Mouse (Mus musculus) subcutaneous adipose tissue, adult 2 months (tissue): ENCODE results near the gene Myo1g. TPM values are rescaled to one million over a fixed set of nuclear protein-coding genes. Genes with fewer than 3 reads are reported as not detected.

ENCODE experiments used
- polyA plus RNA-seq: library from polyadenylated mRNA; depleted of rRNA; stranded (reverse); fragments of >200 nt; gene quantifications from 2 replicates; pipeline ENCODE4 v1.2.3, GENCODE M21; 2012; ENCODE audit warnings: low replicate concordance; rRNA removed

The Myo1g gene
- polyA plus RNA-seq = 18.7 and 21.1 TPM in 2 replicates

DNA sequence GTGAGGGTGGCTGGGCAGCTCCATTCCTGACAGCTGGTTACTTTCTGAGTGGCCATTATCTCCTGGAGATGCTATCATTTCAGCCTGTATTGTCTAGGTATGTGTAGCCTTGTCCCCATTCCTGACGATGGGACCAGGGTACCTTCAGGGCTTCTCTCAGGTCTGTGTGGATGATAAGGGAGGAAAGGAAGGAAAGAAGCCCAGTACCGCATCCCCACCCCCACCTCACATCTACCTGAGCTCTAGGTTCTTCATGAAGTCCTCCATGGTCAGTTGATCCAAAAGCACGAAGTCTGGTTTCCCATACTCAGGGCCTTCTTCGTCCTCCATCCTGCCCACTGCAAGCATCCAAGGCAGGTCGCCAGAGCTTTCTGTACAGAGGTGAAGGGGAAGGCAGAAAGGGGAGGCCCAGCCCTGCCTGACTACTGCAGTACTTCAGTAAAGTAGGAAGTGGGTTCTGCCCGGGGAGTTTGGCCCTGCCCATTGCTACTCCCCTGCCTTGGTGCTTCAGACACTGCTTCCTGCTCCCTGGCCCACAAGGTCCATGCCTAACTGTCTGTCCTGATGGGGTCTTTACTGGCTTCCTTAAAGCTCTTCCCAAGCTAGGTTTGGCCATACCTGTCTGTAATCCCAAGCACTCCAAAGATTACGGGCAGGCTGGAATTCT is at the start of gene Myo1g:
Gene Myo1g (minus strand): TSS at position 459 of the 667 bp plus-strand sequence.

GRCm38 (mm10) chr11:6546205-6547013 is 25.6 kb upstream of the Myo1g start, which contains the start of gene Ccm2:
Gene Ccm2, plus strand, starts transcription at chr11:6546887.

GRCm38 (mm10) chr11:6475867-6476484 is 44.8 kb downstream of the Myo1g start, which contains the start of gene Purb:
Gene Purb, minus strand, starts transcription at chr11:6475917.

Other genes starting within 250 kb of the Myo1g start
- gene Tmed4, start 246.1 kb downstream of the Myo1g start, polyA plus RNA-seq = 127 and 129 TPM in 2 replicates
- gene Ogdh, start 229.3 kb downstream of the Myo1g start, polyA plus RNA-seq = 240 and 319 TPM in 2 replicates
- 29.4 and 50.4 TPM in 2 replicates for gene Zmiz2, start 131.9 kb downstream of the Myo1g start, polyA plus RNA-seq
- gene Ppia, start 105.5 kb downstream of the Myo1g start, polyA plus RNA-seq = 983 and 1,438 TPM in 2 replicates
- 37.4 and 90.6 TPM in 2 replicates for gene H2afv, start 76.5 kb downstream of the Myo1g start, polyA plus RNA-seq
- 6.3 and 11.4 TPM in 2 replicates for gene Purb, start 45.0 kb downstream of the Myo1g start, polyA plus RNA-seq
- 131 and 134 TPM in 2 replicates for gene Ccm2, start 25.9 kb upstream of the Myo1g start, polyA plus RNA-seq
- gene Nacad, start 85.1 kb upstream of the Myo1g start, polyA plus RNA-seq = 1.4 and 12.8 TPM in 2 replicates
- gene Tbrg4, start 105.1 kb upstream of the Myo1g start, polyA plus RNA-seq = 70.6 and 107 TPM in 2 replicates
- not detected in 2 replicates for gene Wap, start 117.7 kb upstream of the Myo1g start, polyA plus RNA-seq
- gene Ramp3, start 137.6 kb upstream of the Myo1g start, polyA plus RNA-seq = 1.3 and 365 TPM in 2 replicates